Mouse (Mus musculus): ENCODE measurements at regions not wholly inside any gene's neighbourhood (a gene's known extent, or its start where the extent isn't known, plus 50 kb on each side); places are given as distances from the start of the nearest gene placed in this dataset.

DNA sequence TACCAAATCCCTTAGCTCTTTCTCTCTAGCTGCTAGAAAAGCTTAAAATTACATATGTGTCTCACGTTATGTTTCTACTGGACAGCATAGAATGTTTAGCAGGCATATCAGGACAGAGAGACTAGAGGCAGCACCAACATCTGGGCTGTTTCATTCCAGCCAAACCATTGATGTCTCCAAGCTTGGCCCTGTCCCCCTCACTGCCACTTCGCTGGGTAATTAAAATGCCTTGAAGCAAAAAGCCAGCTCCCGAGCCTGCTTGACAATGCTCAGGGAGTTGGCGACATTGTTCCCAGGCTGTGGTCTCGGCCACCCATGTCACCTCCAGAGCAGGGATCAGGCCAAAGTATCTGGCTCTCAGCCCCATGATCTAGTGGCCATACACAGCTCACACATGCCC, 92.7 kb upstream of the Cdh5 start:
- H3K27me3 ChIP-seq (ENCODE audit: control insufficient read depth, insufficient read depth, low read length, poor library complexity, severe bottlenecking), result no peaks in the 10 kb centered on the region; the same call in 1 of the 2 replicates
- no peak overlapping the region for H3K27ac ChIP-seq (ENCODE audit: insufficient read depth, low read length)
- H3K9me3 ChIP-seq (replicated peaks; ENCODE audit: control insufficient read depth, insufficient read depth, low read length, poor library complexity, severe bottlenecking), result no peaks in the 10 kb centered on the region
- no peaks in the 10 kb centered on the region for H3K4me1 ChIP-seq (ENCODE audit: control insufficient read depth, insufficient read depth, low read length)
- no peak overlapping the region for H3K4me3 ChIP-seq (ENCODE audit: low read depth, low read length)
- H3K9ac ChIP-seq (ENCODE audit: low read depth, poor library complexity, severe bottlenecking), result no peak overlapping the region
- H3K36me3 ChIP-seq (ENCODE audit: control insufficient read depth, insufficient read depth, low read length, poor library complexity, severe bottlenecking), result no peaks in the 10 kb centered on the region
- no peak for TF ChIP-seq POLR2A (IDR thresholded peaks at IDR 0.05; ENCODE audit: insufficient read depth, low read length)
- no peak for TF ChIP-seq EP300 (IDR thresholded peaks at IDR 0.05; ENCODE audit: insufficient read depth, low read depth, low read length)
- TF ChIP-seq CTCF (IDR thresholded peaks at IDR 0.05; ENCODE audit: low read depth, low read length), result no peak

- H3K27me3 ChIP-seq (ENCODE audit: control insufficient read depth, insufficient read depth, low read length, poor library complexity, severe bottlenecking), result no peaks in the 10 kb centered on the region; the same call in 1 of the 2 replicates
- no peaks in the 10 kb centered on the region for H3K9me3 ChIP-seq (replicated peaks; ENCODE audit: control insufficient read depth, insufficient read depth, low read length, poor library complexity, severe bottlenecking)
- no peak for TF ChIP-seq CTCF (IDR thresholded peaks at IDR 0.05; ENCODE audit: low read depth, low read length)
- TF ChIP-seq EP300 (IDR thresholded peaks at IDR 0.05; ENCODE audit: insufficient read depth, low read depth, low read length), result no peak
- TF ChIP-seq POLR2A (IDR thresholded peaks at IDR 0.05; ENCODE audit: insufficient read depth, low read length), result no peak
- no peak overlapping the region for H3K27ac ChIP-seq (ENCODE audit: insufficient read depth, low read length)
- H3K4me1 ChIP-seq (ENCODE audit: control insufficient read depth, insufficient read depth, low read length), result no peaks in the 10 kb centered on the region
- H3K36me3 ChIP-seq (ENCODE audit: control insufficient read depth, insufficient read depth, low read length, poor library complexity, severe bottlenecking), result no peaks in the 10 kb centered on the region
- no peak overlapping the region for H3K9ac ChIP-seq (ENCODE audit: low read depth, poor library complexity, severe bottlenecking)
- no peak overlapping the region for H3K4me3 ChIP-seq (ENCODE audit: low read depth, low read length)
Measured at GRCm38 (mm10) chr8:104009306-104009705, 92.1 kb upstream of the Cdh5 start.

DNA sequence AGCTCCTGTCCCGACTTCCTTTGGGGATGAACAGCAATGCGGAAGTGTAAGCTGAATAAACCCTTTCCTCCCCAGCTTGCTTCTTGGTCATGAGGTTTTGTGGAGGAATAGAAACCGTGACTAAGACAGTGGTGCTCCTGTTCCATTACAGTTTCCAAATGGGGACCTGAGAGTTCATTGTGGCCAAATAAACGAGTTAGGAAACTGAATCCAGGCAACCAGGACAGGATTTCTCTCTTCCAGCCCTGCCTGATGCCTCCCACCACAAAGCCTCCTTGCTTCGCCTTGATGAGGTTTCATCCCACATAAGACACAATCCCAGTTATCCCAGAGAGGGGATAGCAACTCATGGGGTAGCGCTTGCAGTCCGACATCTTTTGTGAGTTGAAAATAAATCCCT, 79.2 kb upstream of the Cdh5 start:
- Histone ChIP-seq H3K9me3 (replicated peaks; ENCODE audit: control insufficient read depth, insufficient read depth, low read length, poor library complexity, severe bottlenecking) (no peaks in the 10 kb centered on the region), H3K4me3 (ENCODE audit: low read depth, low read length) (no peak overlapping the region), H3K36me3 (ENCODE audit: control insufficient read depth, insufficient read depth, low read length, poor library complexity, severe bottlenecking) (no peaks in the 10 kb centered on the region), H3K9ac (ENCODE audit: low read depth, poor library complexity, severe bottlenecking) (no peak overlapping the region), H3K27me3 (ENCODE audit: control insufficient read depth, insufficient read depth, low read length, poor library complexity, severe bottlenecking) (no peaks in the 10 kb centered on the region), H3K27ac (ENCODE audit: insufficient read depth, low read length) (no peak overlapping the region), H3K4me1 (ENCODE audit: control insufficient read depth, insufficient read depth, low read length) (no peaks in the 10 kb centered on the region)
- no peak for TF ChIP-seq EP300 (IDR thresholded peaks at IDR 0.05; ENCODE audit: insufficient read depth, low read depth, low read length)
- no peak for TF ChIP-seq POLR2A (IDR thresholded peaks at IDR 0.05; ENCODE audit: insufficient read depth, low read length)
- TF ChIP-seq CTCF (IDR thresholded peaks at IDR 0.05; ENCODE audit: low read depth, low read length), result no peak

DNA sequence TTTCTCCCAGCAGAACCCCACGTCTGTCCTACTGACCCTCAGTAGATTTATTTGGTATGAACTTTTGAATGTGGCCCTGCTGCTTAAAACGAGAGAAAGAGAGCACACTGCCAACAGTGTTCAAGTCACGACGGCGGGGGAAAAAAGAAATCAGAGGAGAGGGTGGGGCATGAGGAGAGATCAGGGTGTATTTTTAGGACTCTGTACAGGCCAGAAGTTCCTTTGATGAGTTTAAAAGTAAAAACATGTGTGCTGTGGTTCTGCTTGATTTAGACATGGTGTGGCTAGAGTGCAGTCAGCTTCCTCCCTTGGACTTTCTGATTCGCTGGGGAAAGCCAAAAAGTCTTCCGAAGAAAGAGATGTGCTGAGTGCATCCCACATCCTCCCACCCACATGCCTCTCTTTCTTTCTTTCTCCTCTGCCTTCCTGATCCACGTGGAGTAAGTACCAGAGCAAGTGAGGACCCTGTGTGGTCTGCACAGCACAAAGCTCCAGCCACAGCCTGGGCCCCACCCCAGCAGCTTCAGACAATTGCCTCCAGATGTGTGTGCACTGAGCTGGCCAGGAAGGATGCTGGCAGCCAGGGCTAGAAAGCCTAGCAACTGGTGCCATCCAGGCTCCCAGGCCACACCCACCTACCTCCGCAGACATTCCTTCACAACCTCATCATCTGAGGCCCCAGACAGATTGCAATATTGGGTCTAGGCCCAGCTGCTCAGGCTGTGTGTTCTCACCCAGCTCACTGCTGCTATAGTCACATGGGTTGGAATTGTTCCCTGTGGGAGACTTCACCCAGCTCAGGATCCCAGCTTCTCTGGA, 78.5 kb upstream of the Cdh5 start:
- Histone ChIP-seq H3K4me1 (ENCODE audit: control insufficient read depth, insufficient read depth, low read length) (no peaks in the 10 kb centered on the region), H3K9ac (ENCODE audit: low read depth, poor library complexity, severe bottlenecking) (no peak overlapping the region)

DNA sequence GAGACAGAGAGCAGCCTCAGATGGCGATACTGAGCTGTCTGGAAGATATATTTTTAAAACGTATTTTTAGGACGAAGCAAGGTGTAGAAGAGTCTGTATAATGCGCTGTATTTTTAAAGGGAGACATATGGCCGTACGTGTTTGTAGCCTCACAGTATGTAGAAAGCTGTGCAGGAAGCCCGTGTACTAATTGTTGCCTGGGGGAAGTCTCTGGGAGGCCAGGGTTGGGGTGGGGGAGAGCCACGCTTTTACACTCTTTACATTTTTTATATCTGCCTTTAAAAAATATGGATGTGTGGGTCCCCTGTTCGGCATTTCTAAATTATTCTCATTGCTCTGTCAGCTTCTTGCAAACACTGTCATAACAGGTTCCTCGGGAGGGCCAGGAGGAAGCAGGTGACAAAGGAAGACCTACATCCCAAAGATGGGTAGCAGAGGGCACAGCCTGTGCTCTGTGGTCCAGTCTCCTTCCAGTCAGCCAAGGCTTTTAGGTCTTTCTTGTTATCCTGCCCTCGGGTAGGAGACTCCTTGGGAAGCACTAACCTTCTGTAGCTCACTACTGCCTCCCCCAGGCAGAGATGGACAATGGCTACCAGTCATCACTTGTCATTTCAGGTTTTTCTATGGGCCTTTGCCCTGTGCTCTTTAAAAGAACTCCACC, 74.1 kb upstream of the Cdh5 start:
- H3K27ac ChIP-seq (ENCODE audit: insufficient read depth, low read length), result no peak overlapping the region
- H3K27me3 ChIP-seq (ENCODE audit: control insufficient read depth, insufficient read depth, low read length, poor library complexity, severe bottlenecking), result 0 out of 2 replicates have a peak, but pooled peaks cover 2% of the 10 kb centered on the region
- H3K9ac ChIP-seq (ENCODE audit: low read depth, poor library complexity, severe bottlenecking), result no peak overlapping the region

More for the DNA sequence above, 78.5 kb upstream of the Cdh5 start:
- H3K27ac ChIP-seq (ENCODE audit: insufficient read depth, low read length), result no peak overlapping the region
- TF ChIP-seq POLR2A (IDR thresholded peaks at IDR 0.05; ENCODE audit: insufficient read depth, low read length) (no peak), EP300 (IDR thresholded peaks at IDR 0.05; ENCODE audit: insufficient read depth, low read depth, low read length) (no peak), CTCF (IDR thresholded peaks at IDR 0.05; ENCODE audit: low read depth, low read length) (no peak)
- H3K36me3 ChIP-seq (ENCODE audit: control insufficient read depth, insufficient read depth, low read length, poor library complexity, severe bottlenecking), result no peaks in the 10 kb centered on the region
- no peaks in the 10 kb centered on the region for H3K27me3 ChIP-seq (ENCODE audit: control insufficient read depth, insufficient read depth, low read length, poor library complexity, severe bottlenecking)
- H3K9me3 ChIP-seq (replicated peaks; ENCODE audit: control insufficient read depth, insufficient read depth, low read length, poor library complexity, severe bottlenecking), result no peaks in the 10 kb centered on the region
- no peak overlapping the region for H3K4me3 ChIP-seq (ENCODE audit: low read depth, low read length)

DNA sequence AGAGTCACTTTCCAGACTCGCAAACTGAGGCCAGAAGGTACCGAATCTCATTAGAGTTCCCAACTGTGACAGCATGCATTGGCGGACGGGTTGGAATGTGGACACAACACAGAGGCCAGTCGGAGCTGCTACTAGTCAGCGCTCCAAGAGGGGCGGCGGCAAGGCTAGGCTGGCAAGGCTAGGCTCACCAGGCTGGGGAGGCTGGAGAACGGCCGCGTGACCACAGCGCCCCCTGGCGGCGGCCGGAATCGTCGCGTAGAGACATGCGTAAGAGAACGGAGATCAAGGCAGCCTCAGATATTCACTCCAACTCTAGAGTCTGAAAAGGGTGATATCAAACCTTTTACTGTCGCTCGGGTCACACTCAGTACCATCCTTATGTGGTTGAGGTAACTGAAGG, 72.8 kb upstream of the Cdh5 start:
- Histone ChIP-seq H3K4me1 (ENCODE audit: control insufficient read depth, insufficient read depth, low read length) (no peaks in the 10 kb centered on the region), H3K9ac (ENCODE audit: low read depth, poor library complexity, severe bottlenecking) (no peak overlapping the region), H3K27ac (ENCODE audit: insufficient read depth, low read length) (no peak overlapping the region), H3K4me3 (ENCODE audit: low read depth, low read length) (no peak overlapping the region), H3K9me3 (replicated peaks; ENCODE audit: control insufficient read depth, insufficient read depth, low read length, poor library complexity, severe bottlenecking) (peaks cover 20% of the 10 kb centered on the region), H3K27me3 (ENCODE audit: control insufficient read depth, insufficient read depth, low read length, poor library complexity, severe bottlenecking) (0 out of 2 replicates have a peak, but pooled peaks cover 2% of the 10 kb centered on the region), H3K36me3 (ENCODE audit: control insufficient read depth, insufficient read depth, low read length, poor library complexity, severe bottlenecking) (no peaks in the 10 kb centered on the region)
- TF ChIP-seq CTCF (IDR thresholded peaks at IDR 0.05; ENCODE audit: low read depth, low read length) (peak; percentile 90), POLR2A (IDR thresholded peaks at IDR 0.05; ENCODE audit: insufficient read depth, low read length) (no peak)

More for the DNA sequence above, 74.1 kb upstream of the Cdh5 start:
- Histone ChIP-seq H3K9me3 (replicated peaks; ENCODE audit: control insufficient read depth, insufficient read depth, low read length, poor library complexity, severe bottlenecking) (peaks cover 20% of the 10 kb centered on the region), H3K4me1 (ENCODE audit: control insufficient read depth, insufficient read depth, low read length) (no peaks in the 10 kb centered on the region), H3K36me3 (ENCODE audit: control insufficient read depth, insufficient read depth, low read length, poor library complexity, severe bottlenecking) (no peaks in the 10 kb centered on the region), H3K4me3 (ENCODE audit: low read depth, low read length) (no peak overlapping the region)
- TF ChIP-seq CTCF (IDR thresholded peaks at IDR 0.05; ENCODE audit: low read depth, low read length) (peak; percentile 41), POLR2A (IDR thresholded peaks at IDR 0.05; ENCODE audit: insufficient read depth, low read length) (no peak)
